Mouse (Mus musculus) cortical plate, adult 2 months (tissue): ENCODE measurements around the gene Htr5b. TPM values are rescaled to one million over a fixed set of nuclear protein-coding genes. Genes with fewer than 3 reads are reported as not detected.
A peak's percentile ranks its signal among the peaks of the same experiment; 100 is the strongest.

Experiments used
- H3K27ac ChIP-seq: fragments of 200-500 bp; 2 replicates; pipeline ENCODE4 v1.5.1; 2012; ENCODE audit warnings: low read length, control low read depth, inconsistent platforms; ENCODE audit not compliant: insufficient read depth
- H3K4me1 ChIP-seq: fragments of 200-500 bp; 2 replicates; pipeline ENCODE4 v1.6.1; 2011; ENCODE audit warnings: low read length; ENCODE audit not compliant: control insufficient read depth, insufficient read depth
- H3K4me3 ChIP-seq: fragments of 200-500 bp; 2 replicates; pipeline ENCODE4 v1.5.1; 2011; ENCODE audit warnings: mild to moderate bottlenecking, low read length, control low read depth; ENCODE audit not compliant: insufficient read depth
- CTCF ChIP-seq: fragments of 200-500 bp; IDR thresholded peaks from 2 replicates; pipeline ENCODE4 v1.5.1; 2011; ENCODE audit warnings: mild to moderate bottlenecking, control low read depth, low read length; ENCODE audit not compliant: insufficient read depth; ENCODE audit errors: extremely low read depth
- POLR2A ChIP-seq: fragments of 200-500 bp; IDR thresholded peaks from 2 replicates; pipeline ENCODE4 v1.6.1; 2011; ENCODE audit warnings: mild to moderate bottlenecking, low read length, control low read depth; ENCODE audit not compliant: insufficient read depth; ENCODE audit errors: extremely low read depth
- polyA plus RNA-seq: library from polyadenylated mRNA; depleted of rRNA; stranded (reverse); fragments of >200 nt; gene quantifications from 2 replicates; pipeline ENCODE4 v1.2.3, GENCODE M21; 2012; rRNA removed

The Htr5b gene
- polyA plus RNA-seq, 1 experiment: 1.0 TPM

DNA sequence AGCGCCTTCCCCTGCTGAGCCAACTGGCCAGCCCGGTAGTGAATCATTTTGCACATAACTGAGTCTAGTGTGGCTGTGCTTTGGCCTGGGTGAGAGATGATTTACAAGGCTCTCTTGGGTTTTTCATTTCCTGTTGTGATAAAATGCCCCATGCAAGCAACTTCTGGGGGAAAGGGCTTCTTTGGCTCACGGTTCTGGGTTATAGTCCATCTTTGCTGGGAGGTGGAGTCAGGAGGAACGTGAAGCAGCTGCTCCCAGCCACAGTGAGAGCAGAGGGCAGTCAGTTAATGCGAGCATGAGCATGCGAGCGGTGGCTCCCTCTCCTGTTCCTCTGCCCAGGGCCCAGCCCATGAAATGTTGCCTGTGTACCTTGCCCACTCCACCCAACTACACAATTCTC lies 64.5 kb downstream of the Htr5b start:
- no peak for TF ChIP-seq POLR2A
- no peak for TF ChIP-seq CTCF
- Histone ChIP-seq H3K27ac (0 out of 2 replicates have a peak overlapping the region, but pooled peaks have one; percentile 3), H3K4me1 (no peaks in the 10 kb centered on the region), H3K4me3 (no peak overlapping the region)

DNA sequence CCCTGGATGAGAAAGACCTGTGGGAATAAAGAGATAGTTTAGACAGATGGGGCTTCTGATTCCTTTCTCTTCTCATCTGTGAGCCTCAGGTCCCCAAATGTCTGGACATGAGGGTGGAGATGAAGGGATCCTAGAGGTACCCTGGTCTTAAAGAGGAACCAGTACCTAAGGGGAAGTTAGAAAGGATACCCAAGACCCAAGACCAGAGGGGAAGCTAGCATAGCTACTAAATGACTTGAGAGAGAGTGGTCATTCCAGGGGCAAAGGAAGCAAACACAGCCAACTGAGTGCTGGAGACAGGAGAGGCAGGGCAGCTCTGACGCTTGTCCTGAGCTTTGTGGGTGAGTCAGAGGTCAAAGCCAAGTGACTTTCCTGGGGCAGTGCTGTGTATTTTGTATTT lies 65.6 kb downstream of the Htr5b start:
- no peak overlapping the region for H3K27ac ChIP-seq
- TF ChIP-seq POLR2A (no peak), CTCF (no peak)
- no peak overlapping the region for H3K4me3 ChIP-seq
- no peaks in the 10 kb centered on the region for H3K4me1 ChIP-seq

DNA sequence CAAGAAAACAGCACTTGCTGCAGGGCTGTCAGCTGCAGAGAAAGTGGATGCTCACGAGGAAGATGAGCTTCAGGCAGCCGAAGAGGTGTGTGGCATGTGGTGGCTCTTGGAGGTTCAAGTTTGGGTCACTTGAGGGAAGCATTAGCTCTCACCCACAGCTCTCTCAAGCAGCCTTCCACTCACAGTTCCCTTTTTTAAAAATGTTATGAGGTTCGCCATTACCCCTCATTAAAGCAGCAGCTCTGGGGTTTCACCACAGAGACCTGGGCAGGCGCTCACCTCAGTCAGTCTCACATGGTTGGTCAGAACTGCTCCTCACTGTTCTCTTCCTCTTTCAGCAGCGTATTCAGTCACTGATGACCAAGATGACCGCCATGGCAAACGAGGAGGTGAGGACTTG lies 66.4 kb downstream of the Htr5b start:
- no peak for TF ChIP-seq CTCF
- H3K4me1 ChIP-seq: no peaks in the 10 kb centered on the region
- H3K27ac ChIP-seq: no peak overlapping the region
- no peak overlapping the region for H3K4me3 ChIP-seq

DNA sequence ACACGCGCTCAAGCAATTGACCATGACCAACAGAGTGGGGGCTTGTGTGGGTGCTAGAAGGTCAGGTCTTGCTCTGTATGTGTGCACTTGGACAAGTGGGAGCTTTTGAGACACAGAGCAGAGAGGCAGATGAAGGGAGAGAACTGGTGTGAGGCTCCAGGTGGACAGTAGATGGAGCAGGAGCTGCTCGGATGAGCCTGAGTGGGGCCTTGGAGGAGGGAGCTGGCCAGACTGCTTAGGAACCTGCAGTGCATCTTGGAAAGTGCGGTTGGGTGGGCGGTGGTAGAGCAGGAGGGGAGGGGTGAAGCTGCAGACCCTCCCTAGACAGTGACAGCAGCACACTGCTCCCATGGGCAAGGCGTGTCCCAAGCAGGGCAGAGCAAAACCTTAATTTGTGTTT lies 68.2 kb downstream of the Htr5b start:
- no peak overlapping the region for H3K4me3 ChIP-seq
- H3K4me1 ChIP-seq: no peaks in the 10 kb centered on the region
- TF ChIP-seq POLR2A: no peak
- TF ChIP-seq CTCF: 0 out of 2 replicates have a peak, but pooled peaks have one; percentile 24
- no peak overlapping the region for H3K27ac ChIP-seq

Other genes with a start within 250 kb of the Htr5b start
- gene Insig2, start 195.9 kb downstream of the Htr5b start, polyA plus RNA-seq: 44.5 and 44.7 TPM in 2 replicates
- 16.0 and 16.4 TPM in 2 replicates for gene Ccdc93, start 97.4 kb downstream of the Htr5b start, polyA plus RNA-seq
- gene Ddx18, start 39.5 kb upstream of the Htr5b start, polyA plus RNA-seq: 28.0 and 35.6 TPM in 2 replicates